Mouse (Mus musculus) heart, postnatal 0 days (tissue): Measurements from ENCODE around the gene Rusc2. TPM values are rescaled to one million over a fixed set of nuclear protein-coding genes. Genes with fewer than 3 reads are reported as not detected.

Experiments used
- ATAC-seq: fragments of 200-750 bp; cut with Nextera tagmentation; 2 replicates; pipeline ENCODE4 v1.8.0; 2017; ENCODE audit warnings: low read depth, moderate number of reproducible peaks, moderate library complexity; ENCODE audit not compliant: insufficient read depth
- DNase-seq: peaks from one replicate; pipeline ENCODE4 v3.0.0-alpha.2; 2016; ENCODE audit warnings: low spot score
- H3K27ac ChIP-seq: fragments of 300-500 bp; sonication (generic); 2 replicates; pipeline ENCODE4 v1.5.1; 2014; ENCODE audit warnings: low read depth, mild to moderate bottlenecking
- H3K27me3 ChIP-seq: fragments of 300-500 bp; sonication (generic); 2 replicates; pipeline ENCODE4 v1.6.1; 2014; ENCODE audit warnings: low read length, mixed read lengths; ENCODE audit not compliant: control insufficient read depth, insufficient read depth
- H3K36me3 ChIP-seq: fragments of 300-500 bp; sonication (generic); replicated peaks from 2 replicates; pipeline ENCODE4 v1.6.1; 2014; ENCODE audit warnings: low read length, mixed read lengths; ENCODE audit not compliant: control insufficient read depth, insufficient read depth
- H3K4me1 ChIP-seq: fragments of 300-500 bp; sonication (generic); 2 replicates; pipeline ENCODE4 v1.6.1; 2014; ENCODE audit warnings: antibody characterized with exemption; ENCODE audit not compliant: control insufficient read depth, insufficient read depth
- H3K4me2 ChIP-seq: fragments of 300-500 bp; sonication (generic); 2 replicates; pipeline ENCODE4 v1.6.1; 2014; ENCODE audit warnings: low read depth, mild to moderate bottlenecking, low read length, moderate library complexity
- H3K4me3 ChIP-seq: fragments of 300-500 bp; sonication (generic); 2 replicates; pipeline ENCODE4 v1.5.1; 2014; ENCODE audit warnings: low read depth, low read length
- H3K9ac ChIP-seq: fragments of 300-500 bp; sonication (generic); replicated peaks from 2 replicates; pipeline ENCODE4 v1.6.1; 2014; ENCODE audit warnings: low read depth, low read length, mixed read lengths
- H3K9me3 ChIP-seq: fragments of 300-500 bp; sonication (generic); replicated peaks from 2 replicates; pipeline ENCODE4 v1.6.1; 2016; ENCODE audit warnings: low read length; ENCODE audit not compliant: control insufficient read depth
- CTCF ChIP-seq: IDR thresholded peaks from 2 replicates; pipeline ENCODE4 v1.5.1; 2016; ENCODE audit warnings: antibody characterized with exemption, control low read depth, low read depth
- EP300 ChIP-seq: IDR thresholded peaks from 2 replicates; pipeline ENCODE4 v1.6.1; 2016; ENCODE audit warnings: antibody characterized with exemption, low read depth
- WGBS: fragments of 180-500 bp; shearing (Covaris S2); extraction: QIAGEN DNeasy Blood & Tissue Kit; methylation state at CpG from one replicate; pipeline ENCODE4 v1.1.7; 2014; 5-methylcytosine and 5-hydroxymethylcytosine counted together
- polyA plus RNA-seq: library from polyadenylated mRNA; unstranded; fragments of >200 nt; fragmentation: Nextera tagmentation; extraction: Ambion mirVana; gene quantifications from 2 replicates; pipeline ENCODE4 v1.2.1, GENCODE M21; 2015
- total RNA-seq: library from RNA; depleted of rRNA; stranded (reverse); fragments of >200 nt; gene quantifications from 2 replicates; pipeline ENCODE4 v1.2.3, GENCODE M21; 2014; ENCODE audit warnings: low replicate concordance

The Rusc2 gene
- total and polyA plus RNA-seq, 2 experiments from 2014 or later, result 8.0 to 34.9 TPM

GRCm38 (mm10) chr4:43380951-43381350, 828 bp upstream of the Rusc2 start:
- ATAC-seq (no peak), DNase-seq (no peak)
- Histone ChIP-seq H3K27me3 (no peaks in the 10 kb centered on the region), H3K9me3 (no peaks in the 10 kb centered on the region), H3K36me3 (no peaks in the 10 kb centered on the region), H3K9ac (peak overlapping the region; percentile 95), H3K4me3 (peak overlapping the region; percentile 96), H3K27ac (peak overlapping the region; percentile 93), H3K4me2 (peak overlapping the region; percentile 84), H3K4me1 (peaks cover 7% of the 10 kb centered on the region)
- no peak for TF ChIP-seq EP300
- WGBS, result 52% methylated on average over 10 of the region's 10 CpGs

GRCm38 (mm10) chr4:43382155-43383020, 609 bp downstream of the Rusc2 start:
- DNase-seq, result no peak

GRCm38 (mm10) chr4:43383246-43384082, 1.7 kb downstream of the Rusc2 start:
- Histone ChIP-seq H3K4me1 (peaks cover 7% of the 10 kb centered on the region), H3K36me3 (0 out of 2 replicates have a peak, but pooled peaks cover under 1% of the 10 kb centered on the region), H3K9ac (peak overlapping the region; percentile 95; the same call in 1 of the 2 replicates), H3K4me2 (peak overlapping the region; percentile 84), H3K27ac (peak overlapping the region; percentile 65; the same call in 1 of the 2 replicates), H3K4me3 (peak overlapping the region; percentile 96), H3K27me3 (no peaks in the 10 kb centered on the region), H3K9me3 (no peaks in the 10 kb centered on the region)
- 48% methylated on average over 11 of the region's 11 CpGs for WGBS
- no peak for ATAC-seq
- no peak for DNase-seq
- TF ChIP-seq EP300, result no peak
- TF ChIP-seq CTCF, result no peak

More at GRCm38 (mm10) chr4:43382155-43383020, 609 bp downstream of the Rusc2 start:
- peak; percentile 68 for ATAC-seq
- peak overlapping the region; percentile 96 for H3K4me3 ChIP-seq
- no peaks in the 10 kb centered on the region for H3K36me3 ChIP-seq
- H3K27ac ChIP-seq, result peak overlapping the region; percentile 93
- H3K4me2 ChIP-seq, result peak overlapping the region; percentile 84
- TF ChIP-seq CTCF (no peak), EP300 (no peak)
- no peaks in the 10 kb centered on the region for H3K27me3 ChIP-seq
- peaks cover 7% of the 10 kb centered on the region for H3K4me1 ChIP-seq
- H3K9me3 ChIP-seq, result no peaks in the 10 kb centered on the region
- H3K9ac ChIP-seq, result peak overlapping the region; percentile 95
- 6% methylated on average over 22 of the region's 33 CpGs for WGBS

GRCm38 (mm10) chr4:43384083-43384460, 2.3 kb downstream of the Rusc2 start:
- 82% methylated on average over 5 of the region's 5 CpGs for WGBS
- Histone ChIP-seq H3K4me1 (peaks cover 9% of the 10 kb centered on the region), H3K27me3 (no peaks in the 10 kb centered on the region), H3K4me3 (no peak overlapping the region), H3K27ac (0 out of 2 replicates have a peak overlapping the region, but pooled peaks have one; percentile 19), H3K9me3 (no peaks in the 10 kb centered on the region), H3K36me3 (0 out of 2 replicates have a peak, but pooled peaks cover 3% of the 10 kb centered on the region), H3K9ac (no peak overlapping the region), H3K4me2 (peak overlapping the region; percentile 84; the same call in 1 of the 2 replicates)
- no peak for ATAC-seq
- no peak for TF ChIP-seq CTCF
- no peak for TF ChIP-seq EP300
- no peak for DNase-seq

GRCm38 (mm10) chr4:43384541-43384940, 2.8 kb downstream of the Rusc2 start:
- DNase-seq (no peak), ATAC-seq (no peak)
- no peak overlapping the region for H3K4me2 ChIP-seq
- TF ChIP-seq CTCF, result no peak
- no peak for TF ChIP-seq EP300
- 0 out of 2 replicates have a peak, but pooled peaks cover 3% of the 10 kb centered on the region for H3K36me3 ChIP-seq
- H3K27me3 ChIP-seq, result no peaks in the 10 kb centered on the region
- H3K4me1 ChIP-seq, result peaks cover 14% of the 10 kb centered on the region
- H3K9ac ChIP-seq, result no peak overlapping the region
- no peaks in the 10 kb centered on the region for H3K9me3 ChIP-seq
- no peak overlapping the region for H3K27ac ChIP-seq
- WGBS, result 91% methylated on average over 3 of the region's 3 CpGs
- no peak overlapping the region for H3K4me3 ChIP-seq
